Mouse (Mus musculus) gastrocnemius, postnatal 4 days (tissue): ENCODE measurements at regions not wholly inside any gene's neighbourhood (a gene's known extent, or its start where the extent isn't known, plus 50 kb on each side); places are given as distances from the start of the nearest gene placed in this dataset.

Experiments
- DNase-seq, 2 experiments: peaks; one replicate each; pipeline ENCODE4 v3.0.0; 2021 to 2022; ENCODE audit warnings: low spot score in 2 of 2, mixed read lengths in 2 of 2

GRCm38 (mm10) chr15:52565449-52565851 is 1319.3 kb upstream of the Gm7489 start:
- DNase-seq = no peak

- DNase-seq = no peak
Measured at GRCm38 (mm10) chr15:52570256-52570655, 1314.5 kb upstream of the Gm7489 start.

GRCm38 (mm10) chr15:52577614-52578013 is 1307.1 kb upstream of the Gm7489 start:
- no peak for DNase-seq

- no peak for DNase-seq
Measured at GRCm38 (mm10) chr15:52589391-52589790, 1295.3 kb upstream of the Gm7489 start.

- DNase-seq = no peak
Measured at GRCm38 (mm10) chr15:52599511-52599910, 1285.2 kb upstream of the Gm7489 start.

- no peak for DNase-seq
Measured at GRCm38 (mm10) chr15:52599957-52600356, 1284.7 kb upstream of the Gm7489 start.

- no peak for DNase-seq
Measured at GRCm38 (mm10) chr15:52639790-52640189, 1244.9 kb upstream of the Gm7489 start.

- no peak for DNase-seq
Measured at GRCm38 (mm10) chr15:52645961-52646360, 1238.7 kb upstream of the Gm7489 start.

GRCm38 (mm10) chr15:52657916-52658315 is 1226.8 kb upstream of the Gm7489 start:
- DNase-seq = no peak
